Mouse (Mus musculus) ES-E14 (cell line): ENCODE measurements around the gene Mrpl20. TPM values are rescaled to one million over a fixed set of nuclear protein-coding genes. Genes with fewer than 3 reads are reported as not detected.
"Not testable (repeated sequence)": the region's sequence is repeated elsewhere in the genome, so short reads cannot be mapped to it uniquely, and the experiment has no call there.

Source experiments
- DNase-seq: peaks from one replicate; pipeline ENCODE4 v3.0.0-alpha.2; 2013; ENCODE audit warnings: low read depth, low spot score
- H3K27ac ChIP-seq: 2 replicates; pipeline ENCODE4 v1.5.1; 2012; ENCODE audit warnings: low read depth, mild to moderate bottlenecking, low read length, moderate library complexity, mixed read lengths; ENCODE audit not compliant: poor library complexity, insufficient read depth, severe bottlenecking
- H3K36me3 ChIP-seq: 2 replicates; pipeline ENCODE4 v1.6.1; 2012; ENCODE audit warnings: mild to moderate bottlenecking, low read length, moderate library complexity, mixed read lengths; ENCODE audit not compliant: control insufficient read depth, poor library complexity, insufficient read depth, severe bottlenecking
- H3K4me1 ChIP-seq, 2 experiments: fragments of 150-350 bp in 1 of 2; sonication (generic) in 1 of 2; 2 replicates each; pipeline ENCODE4 v1.6.1; 2012; ENCODE audit warnings: low read length in 2 of 2, mild to moderate bottlenecking in 1 of 2, mixed read lengths in 1 of 2; ENCODE audit not compliant: control insufficient read depth in 2 of 2, insufficient read depth in 2 of 2, poor library complexity in 1 of 2
- H3K4me3 ChIP-seq, 2 experiments: fragments of 150-350 bp in 1 of 2; sonication (generic) in 1 of 2; 2 replicates each; pipeline ENCODE4 v1.5.1; 2012; ENCODE audit warnings: low read length in 2 of 2, low read depth in 1 of 2, mild to moderate bottlenecking in 1 of 2, mixed read lengths in 1 of 2; ENCODE audit not compliant: insufficient read depth in 1 of 2, poor library complexity in 1 of 2, severe bottlenecking in 1 of 2
- H3K9ac ChIP-seq: 2 replicates; pipeline ENCODE4 v1.6.1; 2012; ENCODE audit warnings: low read depth, mild to moderate bottlenecking, low read length, mixed read lengths; ENCODE audit not compliant: poor library complexity, insufficient read depth, severe bottlenecking
- H3K9me3 ChIP-seq: fragments of 150-350 bp; sonication (generic); 2 replicates; pipeline ENCODE4 v1.6.1; 2012; ENCODE audit warnings: low read depth, mild to moderate bottlenecking, low read length; ENCODE audit not compliant: control insufficient read depth, insufficient read depth
- CHD2 ChIP-seq: IDR thresholded peaks from 2 replicates; pipeline ENCODE4 v1.6.1; 2014; ENCODE audit warnings: mild to moderate bottlenecking, low read depth, low read length, inconsistent platforms
- HCFC1 ChIP-seq: IDR thresholded peaks from 2 replicates; pipeline ENCODE4 v1.6.1; 2012; ENCODE audit warnings: low read length, inconsistent platforms, borderline replicate concordance; ENCODE audit not compliant: insufficient read depth
- MAFK ChIP-seq: IDR thresholded peaks from 2 replicates; pipeline ENCODE4 v1.6.1; 2014; ENCODE audit warnings: mild to moderate bottlenecking, low read depth, low read length, inconsistent platforms; ENCODE audit not compliant: insufficient read depth
- ZC3H11A ChIP-seq: IDR thresholded peaks from 2 replicates; pipeline ENCODE4 v1.6.1; 2012; ENCODE audit warnings: low read depth, mild to moderate bottlenecking, inconsistent platforms, low read length, borderline replicate concordance
- ZNF384 ChIP-seq: IDR thresholded peaks from 2 replicates; pipeline ENCODE4 v1.6.1; 2012; ENCODE audit warnings: low read depth, low read length, inconsistent platforms
- in situ Hi-C, 2 experiments: fragments of 600-800 bp; cut with MboI; formaldehyde crosslinking; loops; one replicate each; pipeline ENCODE4 v1.15.1; 2025; ENCODE audit warnings: low sequenced_read_pairs in 2 of 2, inconsistent platforms in 1 of 2; ENCODE audit not compliant: unreplicated experiment in 2 of 2
- total RNA-seq: library from RNA; depleted of rRNA; stranded (reverse); fragments of 300-350 nt; gene quantifications from 2 replicates; pipeline ENCODE4 v1.2.3, GENCODE M21; 2012

The Mrpl20 gene
- total RNA-seq, 1 experiment, result 157 TPM

GRCm38 (mm10) chr4:155785246-155785645 is 17.4 kb upstream of the Mrpl20 start:
- no peak overlapping the region for H3K27ac ChIP-seq
- 0 out of 2 replicates have a peak overlapping the region, but pooled peaks have one; percentile 26 for H3K9ac ChIP-seq
- no peaks in the 10 kb centered on the region for H3K36me3 ChIP-seq
- no peaks in the 10 kb centered on the region for H3K9me3 ChIP-seq
- TF ChIP-seq HCFC1, result no peak
- no peak for TF ChIP-seq MAFK
- no peak for TF ChIP-seq ZNF384
- no peak for TF ChIP-seq CHD2
- no peak for TF ChIP-seq ZC3H11A
- H3K4me1 ChIP-seq, result peaks cover 5 to 7% of the 10 kb centered on the region in 2 experiments; a peak in 3 of 4 replicates
- H3K4me3 ChIP-seq, result 0 out of 4 replicates have a peak overlapping the region, but pooled peaks of 1 of the 2 experiments have one; percentile 12
- DNase-seq, result no peak
- in situ Hi-C loops, result no loop called here

GRCm38 (mm10) chr4:155785819-155786218 is 16.9 kb upstream of the Mrpl20 start, which contains the start of gene Tmem88b:
Gene Tmem88b (minus strand): TSS chr4:155785874.
- no peak within 1 kb of the TSS for H3K27ac ChIP-seq

GRCm38 (mm10) chr4:155788300-155788699 is 14.4 kb upstream of the Mrpl20 start:
- H3K9me3 ChIP-seq, result no peaks in the 10 kb centered on the region
- no peak overlapping the region for H3K9ac ChIP-seq
- no peaks in the 10 kb centered on the region for H3K36me3 ChIP-seq
- in situ Hi-C loops, result no loop called here
- TF ChIP-seq ZNF384 (no peak), CHD2 (no peak), HCFC1 (no peak), ZC3H11A (no peak), MAFK (no peak)
- H3K4me1 ChIP-seq, result peaks cover 5 to 7% of the 10 kb centered on the region in 2 experiments; a peak in 3 of 4 replicates
- H3K27ac ChIP-seq, result no peak overlapping the region
- no peak overlapping the region for H3K4me3 ChIP-seq
- no peak for DNase-seq

More at GRCm38 (mm10) chr4:155785819-155786218, 16.9 kb upstream of the Mrpl20 start, which contains the start of gene Tmem88b:
- Histone ChIP-seq H3K9ac (peak within 1 kb of the TSS; percentile 26; the same call in 1 of the 2 replicates), H3K4me3 (peak within 1 kb of the TSS; percentile 77 to 85; a peak in 2 of 4 replicates), H3K9me3 (no peaks in the 10 kb centered on the region), H3K4me1 (peaks cover 5 to 7% of the 10 kb centered on the region in 2 experiments; a peak in 3 of 4 replicates), H3K36me3 (no peaks in the 10 kb centered on the region)
- DNase-seq, result no peak
- in situ Hi-C loops, result no loop called here
- TF ChIP-seq CHD2 (no peak), MAFK (no peak), ZC3H11A (no peak), HCFC1 (no peak), ZNF384 (no peak)

- in situ Hi-C loops, H3K4me3 ChIP-seq, H3K4me1 ChIP-seq, H3K27ac ChIP-seq, H3K9ac ChIP-seq, H3K9me3 ChIP-seq, H3K36me3 ChIP-seq, DNase-seq: not testable (repeated sequence)
These were observed 13.8 kb upstream of the Mrpl20 start for GRCm38 (mm10) chr4:155788833-155789232.

GRCm38 (mm10) chr4:155790021-155790489 is 12.6 kb upstream of the Mrpl20 start, which contains the start of gene Ankrd65:
Gene Ankrd65 (plus strand): TSS chr4:155790439.
- DNase-seq, result no peak
- Histone ChIP-seq H3K9me3 (no peaks in the 10 kb centered on the region), H3K4me1 (peaks cover 3 to 4% of the 10 kb centered on the region in 2 experiments; a peak in 3 of 4 replicates), H3K4me3 (no peak within 1 kb of the TSS), H3K27ac (no peak within 1 kb of the TSS), H3K9ac (no peak within 1 kb of the TSS), H3K36me3 (no peaks in the 10 kb centered on the region)
- in situ Hi-C loops, result no loop called here
- no peak for TF ChIP-seq MAFK
- TF ChIP-seq ZC3H11A, result no peak
- no peak for TF ChIP-seq HCFC1
- TF ChIP-seq CHD2, result no peak
- no peak for TF ChIP-seq ZNF384
